Mouse (Mus musculus): ENCODE results near the gene Slamf6.
A peak's percentile ranks its signal among the peaks of the same experiment; 100 is the strongest.

Gene Slamf6

DNA sequence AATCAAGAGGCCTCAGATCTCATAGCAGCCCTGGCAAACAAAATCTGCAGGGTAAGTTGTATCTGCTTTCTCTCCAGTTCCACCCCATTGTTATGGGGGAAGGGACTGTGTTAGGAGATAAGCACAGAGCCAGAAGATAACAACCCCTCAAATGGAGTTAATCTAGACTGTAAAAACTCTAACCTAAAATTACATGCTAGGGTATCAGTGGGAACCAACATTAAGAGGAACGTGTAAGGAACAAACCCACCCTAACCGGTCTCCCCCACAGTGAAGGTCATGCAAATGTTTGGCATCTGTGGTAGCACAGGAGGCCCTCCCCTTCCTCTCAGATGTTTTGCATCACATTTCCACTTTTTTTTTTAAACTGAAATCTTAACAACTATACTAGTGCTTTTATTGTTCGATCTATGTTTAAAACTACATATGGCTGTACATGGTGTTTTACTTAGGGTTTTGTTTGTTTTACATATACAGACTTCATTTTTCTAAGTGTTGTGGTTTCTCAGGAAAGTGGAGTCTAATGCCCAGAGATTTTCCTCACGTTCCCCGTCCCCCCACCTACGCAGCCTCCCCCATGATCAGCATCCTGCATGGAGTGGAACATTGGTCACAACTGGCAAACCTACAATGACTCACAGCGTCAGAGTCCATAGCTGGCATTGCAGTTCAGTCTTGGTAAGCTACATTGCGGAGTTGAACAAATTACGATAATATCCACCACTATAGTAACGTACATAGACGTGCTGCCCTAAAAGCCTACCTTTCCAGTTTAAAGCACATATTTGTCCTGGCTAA, 77.8 kb downstream of the Slamf6 start:
- DNase-seq (ENCODE audit: low read depth, low spot score): no peak

DNA sequence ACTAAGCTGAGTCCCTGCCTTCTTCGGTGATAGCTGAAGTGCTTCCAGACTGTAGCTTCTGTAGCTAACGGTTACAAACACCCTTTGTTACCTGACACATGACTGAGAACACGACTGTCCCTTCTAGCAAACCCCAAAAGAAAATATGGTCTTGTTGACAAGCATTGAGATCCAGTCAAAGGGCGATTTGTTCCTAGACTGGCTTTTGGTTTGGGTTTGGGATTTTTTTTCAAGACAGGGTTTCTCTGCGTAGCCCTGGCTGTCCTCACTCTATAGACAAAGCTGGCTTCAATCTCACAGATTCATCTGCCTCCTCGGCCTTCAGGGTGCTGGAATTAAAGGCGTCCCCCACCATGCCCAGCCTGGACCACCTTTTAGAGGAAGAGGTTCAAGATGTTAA, 79.4 kb downstream of the Slamf6 start:
- no peak for DNase-seq (ENCODE audit: low read depth, low spot score)

DNA sequence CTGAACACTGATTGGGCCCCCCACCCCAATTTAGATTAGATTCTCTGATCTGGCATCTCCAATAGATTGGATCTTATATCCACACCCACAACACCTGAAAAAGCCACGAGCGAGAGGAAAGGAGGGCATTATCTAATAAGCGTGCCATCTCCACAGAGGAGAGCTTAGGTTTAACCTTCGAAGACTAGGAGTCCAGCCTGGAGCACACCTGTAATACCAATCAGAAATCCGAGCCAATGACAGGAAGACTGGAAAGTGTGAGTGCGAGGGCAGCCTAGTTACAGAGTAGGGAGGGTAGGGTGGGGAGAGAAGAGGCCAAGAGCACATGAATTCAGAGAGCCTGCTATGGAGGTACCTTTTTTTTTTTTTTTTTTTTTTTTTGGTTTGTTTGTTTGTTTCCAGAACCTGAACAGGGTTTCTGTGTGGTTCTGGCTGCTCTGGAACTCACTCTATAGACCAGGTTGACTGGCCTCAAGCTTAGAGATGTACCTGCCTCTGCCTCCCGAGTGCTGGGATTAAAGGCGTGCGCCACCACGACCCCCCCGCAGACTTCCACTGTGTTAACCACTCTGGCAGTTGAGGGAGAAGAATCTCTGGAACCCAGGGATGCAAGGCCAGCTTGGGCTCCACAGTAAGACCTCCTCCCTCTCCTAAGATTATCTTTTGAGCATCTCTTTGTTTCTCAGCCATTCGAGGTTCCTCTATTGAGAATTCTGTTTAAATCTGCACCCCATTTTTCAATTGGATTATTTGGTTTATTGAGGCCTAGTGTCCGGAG, 81.7 kb downstream of the Slamf6 start:
- no peak for DNase-seq (ENCODE audit: low read depth, low spot score)

DNA sequence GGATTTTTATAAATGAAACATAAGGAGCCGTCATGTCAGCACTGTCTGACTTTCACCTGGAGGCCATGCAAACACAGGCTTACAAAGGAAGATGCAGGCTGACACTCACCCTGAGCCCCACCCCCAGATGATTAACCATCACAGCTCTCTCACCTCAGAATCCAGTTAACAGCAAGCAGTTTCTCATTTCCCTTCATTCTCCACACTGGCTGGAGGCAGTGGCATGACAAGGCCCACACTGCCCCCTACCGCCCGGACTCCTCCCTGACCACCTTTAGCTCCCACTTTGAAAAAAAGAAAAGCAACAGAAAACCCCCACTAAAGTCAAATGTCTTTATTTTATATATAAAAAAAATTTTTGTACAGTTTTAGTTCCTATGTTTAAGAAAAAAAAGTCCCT, 83.3 kb downstream of the Slamf6 start:
- DNase-seq (ENCODE audit: low read depth, low spot score): peak; percentile 76

DNA sequence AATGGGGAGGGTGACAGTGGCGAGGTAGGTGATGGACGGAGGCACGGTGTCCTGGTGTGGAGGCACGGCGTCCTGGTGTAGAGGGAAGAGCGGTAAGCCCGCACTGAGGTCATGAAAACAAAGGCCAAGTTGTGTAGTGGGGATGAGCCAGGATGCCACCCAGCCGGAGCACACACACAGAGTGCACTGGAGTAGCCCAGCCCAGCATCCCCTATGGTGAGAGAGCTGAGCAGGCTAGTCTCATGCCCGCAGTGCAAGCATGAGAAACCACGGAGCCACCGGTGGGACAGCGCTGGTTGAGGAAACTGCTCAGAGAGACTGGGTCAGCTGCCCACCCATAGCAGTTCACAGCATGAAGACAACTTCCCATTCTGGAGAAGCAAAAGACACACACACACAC, 84.3 kb downstream of the Slamf6 start:
- DNase-seq (ENCODE audit: low read depth, low spot score): no peak

Data from 3T3-L1 (cell line).